Mouse (Mus musculus): Measurements from ENCODE around the gene Plppr3.
A peak's percentile ranks its signal among the peaks of the same experiment; 100 is the strongest.

The Plppr3 gene

DNA sequence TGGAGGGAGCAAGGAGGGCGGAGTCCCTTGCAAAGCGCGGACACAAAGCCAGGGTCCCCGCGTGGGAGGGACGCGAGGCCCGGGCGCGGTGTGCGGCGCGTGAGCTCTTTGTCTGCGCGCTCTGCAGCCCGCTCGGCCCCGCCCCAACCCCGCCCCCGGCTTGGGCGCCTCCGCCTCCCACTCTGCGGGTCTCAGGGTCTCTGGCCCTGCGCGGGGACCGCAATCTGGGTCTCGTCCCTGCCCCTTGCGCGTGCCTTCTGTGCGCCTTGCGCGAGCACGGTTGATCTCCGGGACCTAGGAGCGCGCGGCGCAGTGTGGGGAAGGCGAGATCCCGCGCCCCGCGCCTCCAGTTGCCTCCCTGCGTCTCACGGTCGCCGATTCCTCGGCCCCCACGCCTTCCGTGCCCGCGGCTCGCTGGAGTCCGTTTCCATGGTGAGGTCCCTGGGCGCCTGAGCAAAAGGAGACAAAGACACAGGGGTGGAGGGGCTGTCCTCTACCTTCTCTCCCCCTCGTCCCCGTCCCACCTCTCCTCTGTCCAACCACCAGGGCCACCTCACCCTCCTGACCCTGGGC is at the start of gene Plppr3, which contains the start of gene Prtn3:
Gene Plppr3, minus strand, starts transcription at position 345 of the 573 bp plus-strand sequence.
Gene Prtn3, plus strand, starts transcription at position 187 of the 573 bp plus-strand sequence.
- peak; percentile 72 for DNase-seq (ENCODE audit: low spot score)

DNA sequence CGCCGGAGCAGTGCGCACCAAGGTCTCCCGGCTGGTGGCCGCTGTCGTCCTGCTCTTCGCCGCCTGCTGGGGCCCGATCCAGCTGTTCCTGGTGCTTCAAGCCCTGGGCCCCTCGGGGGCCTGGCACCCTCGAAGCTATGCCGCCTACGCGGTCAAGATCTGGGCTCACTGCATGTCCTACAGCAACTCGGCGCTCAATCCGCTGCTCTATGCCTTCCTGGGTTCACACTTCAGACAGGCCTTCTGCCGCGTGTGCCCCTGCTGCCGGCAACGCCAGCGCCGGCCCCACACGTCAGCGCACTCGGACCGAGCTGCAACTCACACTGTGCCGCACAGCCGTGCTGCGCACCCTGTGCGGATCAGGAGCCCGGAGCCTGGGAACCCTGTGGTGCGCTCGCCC is 47.1 kb upstream of the Plppr3 start:
- DNase-seq (ENCODE audit: low spot score): peak; percentile 55

- DNase-seq (ENCODE audit: low spot score): peak; percentile 11
These were observed 46.6 kb upstream of the Plppr3 start, which contains the start of gene R3hdm4 for GRCm38 (mm10) chr10:79920958-79921535. Gene R3hdm4 (minus strand): TSS chr10:79921208.

GRCm38 (mm10) chr10:79920056-79920890 is 45.8 kb upstream of the Plppr3 start:
- DNase-seq (ENCODE audit: low spot score): peak; percentile 49

GRCm38 (mm10) chr10:79919251-79919849 is 44.9 kb upstream of the Plppr3 start:
- DNase-seq (ENCODE audit: low spot score): peak; percentile 17

- DNase-seq (ENCODE audit: low spot score): no peak
These were observed 44.0 kb upstream of the Plppr3 start for GRCm38 (mm10) chr10:79918231-79919078.

GRCm38 (mm10) chr10:79917532-79918100 is 43.2 kb upstream of the Plppr3 start:
- no peak for DNase-seq (ENCODE audit: low spot score)

DNA sequence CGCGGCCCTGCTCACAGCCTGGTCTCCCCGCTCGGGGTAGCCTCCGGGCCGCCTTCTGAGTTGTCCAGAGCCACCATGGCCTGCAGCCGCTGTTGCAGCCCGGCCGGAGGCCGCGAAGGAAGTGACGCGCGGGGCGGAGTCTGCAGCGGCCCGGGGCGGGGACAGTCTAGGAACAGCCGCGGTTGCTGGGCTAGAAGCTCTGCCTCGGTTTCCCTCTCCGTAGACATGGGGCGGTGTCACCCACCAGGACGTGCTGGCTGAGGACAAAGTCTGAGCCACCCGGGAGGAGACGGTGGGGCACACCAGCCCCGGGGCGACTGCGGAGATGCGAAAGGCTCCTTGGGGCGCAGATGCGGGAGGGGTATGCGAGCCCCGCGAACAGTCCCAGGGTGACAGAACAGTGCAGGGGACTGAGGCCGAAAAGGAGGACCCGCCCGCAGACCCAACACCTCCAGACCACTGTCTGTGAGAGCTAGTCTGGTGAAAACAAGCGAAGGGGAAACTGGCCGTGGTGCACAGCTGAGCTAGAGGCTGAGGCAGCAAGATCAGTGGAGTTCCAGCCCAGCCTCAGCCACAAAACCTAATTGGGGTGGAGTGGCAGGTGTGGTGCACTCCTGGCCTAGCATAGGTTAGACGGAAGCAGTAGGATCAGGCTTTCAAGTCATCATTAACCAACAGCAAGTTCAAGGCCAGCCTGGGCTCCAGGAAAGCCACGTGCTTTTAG is 42.5 kb upstream of the Plppr3 start, which contains the start of gene Kiss1r:
Gene Kiss1r, plus strand, starts transcription at position 164 of the 724 bp plus-strand sequence.
- DNase-seq (ENCODE audit: low spot score): peak; percentile 83

GRCm38 (mm10) chr10:79916081-79916480 is 41.6 kb upstream of the Plppr3 start:
- no peak for DNase-seq (ENCODE audit: low spot score)

GRCm38 (mm10) chr10:79914948-79915596 is 40.6 kb upstream of the Plppr3 start:
- DNase-seq (ENCODE audit: low spot score): no peak

GRCm38 (mm10) chr10:79914131-79914947 is 39.9 kb upstream of the Plppr3 start:
- DNase-seq (ENCODE audit: low spot score): no peak

DNA sequence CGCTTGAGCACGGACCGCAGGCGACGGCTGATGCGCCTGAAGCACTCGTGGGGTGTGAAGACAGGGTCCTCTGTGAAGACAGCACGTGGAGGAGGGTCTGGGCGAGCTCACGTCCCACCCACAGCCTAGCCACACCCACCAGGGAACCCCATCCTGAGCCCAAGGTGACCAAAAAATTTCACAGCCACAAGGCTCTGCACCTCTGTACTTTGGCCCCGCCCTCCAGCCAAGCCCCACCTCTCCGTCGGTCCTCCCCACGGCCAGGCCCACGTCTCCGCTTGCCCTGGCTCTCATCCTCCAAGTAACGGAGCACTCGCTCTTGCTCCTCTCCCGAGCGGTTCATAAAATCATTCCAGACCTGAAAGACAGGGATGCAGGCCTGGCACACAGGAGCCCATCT is 38.0 kb upstream of the Plppr3 start:
- no peak for DNase-seq (ENCODE audit: low spot score)

- no peak for DNase-seq (ENCODE audit: low spot score)
These were observed 36.1 kb upstream of the Plppr3 start, which contains the start of gene Gm26602 for GRCm38 (mm10) chr10:79910556-79910955. Gene Gm26602 (plus strand): TSS chr10:79910856.

GRCm38 (mm10) chr10:79909092-79909922 is 34.9 kb upstream of the Plppr3 start:
- peak; percentile 50 for DNase-seq (ENCODE audit: low spot score)

DNA sequence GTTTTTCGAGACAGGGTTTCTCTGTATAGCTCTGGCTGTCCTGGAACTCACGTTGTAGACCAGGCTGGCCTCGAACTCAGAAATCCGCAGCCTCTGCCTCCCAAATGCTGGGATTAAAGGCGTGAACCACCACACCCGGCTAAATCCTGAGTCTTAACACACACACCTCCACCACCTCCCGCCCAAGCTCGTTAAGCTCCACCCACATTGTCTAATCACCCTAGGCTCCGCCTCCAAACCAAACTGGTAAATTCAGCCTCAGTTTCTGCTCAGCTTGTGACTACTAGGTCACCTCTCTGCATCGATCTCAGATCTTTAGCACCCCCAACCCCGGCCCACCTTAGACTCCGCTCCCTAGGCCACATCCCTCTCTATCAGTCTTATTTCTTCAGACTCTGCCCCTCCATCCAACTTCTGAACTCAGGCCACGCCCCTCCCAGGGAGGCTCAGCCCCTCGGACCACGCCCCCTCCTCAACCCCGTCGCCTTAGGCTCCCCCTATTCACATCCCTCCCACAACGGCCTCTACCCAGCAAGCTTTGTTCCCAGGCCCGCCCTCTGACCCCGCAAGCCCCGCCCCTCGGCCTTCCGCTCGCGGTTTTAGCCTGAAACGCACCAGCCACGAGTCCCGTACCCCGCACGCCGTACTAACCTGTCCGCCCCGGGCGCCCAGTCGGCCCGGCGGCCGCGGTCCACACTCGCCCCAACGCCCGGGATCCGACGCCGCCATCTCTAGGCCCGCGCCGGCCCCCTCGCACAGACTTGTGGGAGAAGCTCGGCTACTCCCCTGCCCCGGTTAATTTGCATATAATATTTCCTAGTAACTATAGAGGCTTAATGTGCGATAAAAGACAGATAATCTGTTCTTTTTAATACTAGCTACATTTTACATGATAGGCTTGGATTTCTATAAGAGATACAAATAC is 34.0 kb upstream of the Plppr3 start, which contains the start of gene Med16:
Gene Med16, minus strand, starts transcription at position 757 of the 925 bp plus-strand sequence.
- peak; percentile 98 for DNase-seq (ENCODE audit: low spot score)

DNA sequence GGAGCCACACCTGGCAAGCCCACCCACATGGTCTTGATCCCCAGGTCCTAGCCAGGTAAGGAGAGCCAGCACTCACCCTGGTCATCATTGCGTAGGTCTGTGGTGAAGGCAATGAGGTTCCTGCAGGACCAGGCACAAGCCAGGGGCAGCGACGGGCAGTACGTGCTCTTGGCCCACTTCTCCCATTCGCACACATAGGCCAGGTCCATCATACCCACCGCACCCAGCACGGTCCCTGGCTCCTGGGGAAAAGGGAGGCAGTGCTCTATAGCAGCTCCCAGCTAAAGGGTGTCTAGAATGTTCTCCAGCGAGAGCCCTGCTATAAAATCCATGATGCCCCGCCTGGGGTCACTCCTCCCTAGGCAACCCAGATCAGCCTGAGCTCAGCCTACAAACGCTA is 33.0 kb upstream of the Plppr3 start:
- DNase-seq (ENCODE audit: low spot score): no peak

DNA sequence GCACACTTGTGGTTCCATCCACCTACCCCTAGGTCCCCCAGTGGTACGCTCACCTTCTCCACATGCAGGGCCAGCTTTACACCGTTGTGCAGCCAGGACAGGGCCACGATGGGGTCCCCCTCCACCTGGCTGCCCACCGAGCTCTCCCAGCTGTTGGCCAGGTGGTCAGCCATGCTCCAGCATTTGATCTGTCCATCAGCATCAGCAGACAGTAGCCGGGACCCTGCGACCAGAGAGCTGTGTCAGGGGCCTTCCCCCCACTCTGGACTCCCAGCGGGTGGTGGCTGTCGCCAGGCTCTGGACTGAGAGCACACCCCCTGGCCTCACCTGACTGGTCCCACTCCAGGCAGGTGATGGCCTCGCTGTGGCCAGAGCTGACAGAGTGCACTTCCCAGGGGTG is 32.3 kb upstream of the Plppr3 start:
- no peak for DNase-seq (ENCODE audit: low spot score)

Measured in embryo, embryonic 10 days (tissue).